Mouse (Mus musculus): ENCODE measurements around the gene Emsy. TPM values are rescaled to one million over a fixed set of nuclear protein-coding genes. Genes with fewer than 3 reads are reported as not detected.

The Emsy gene
- polyA plus RNA-seq, 1 experiment, result 46.9 TPM

DNA sequence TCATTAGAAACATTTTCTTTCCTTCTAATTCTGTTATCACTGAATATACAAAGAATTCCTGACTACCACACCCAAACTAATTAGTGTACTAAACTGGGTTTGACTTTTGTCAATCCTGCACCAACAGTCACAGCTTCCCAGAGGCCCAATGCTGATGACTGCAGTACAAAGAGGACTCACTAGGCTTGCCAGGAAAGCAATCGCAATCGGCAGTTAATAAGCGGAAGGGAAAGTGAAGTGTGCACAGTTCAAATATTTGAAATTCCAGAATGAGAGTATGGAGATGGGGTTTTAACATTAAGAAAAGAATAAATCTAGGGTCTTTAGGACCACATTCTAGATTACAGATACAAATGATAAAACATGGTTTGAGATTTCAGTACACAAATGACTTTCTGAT is 23.6 kb downstream of the Emsy start:
- Histone ChIP-seq H3K4me1 (ENCODE audit: control insufficient read depth, insufficient read depth, low read length) (no peaks in the 10 kb centered on the region), H3K27ac (ENCODE audit: insufficient read depth, low read length) (no peak overlapping the region), H3K4me3 (ENCODE audit: insufficient read depth, low read length) (no peak overlapping the region)
- TF ChIP-seq POLR2A (IDR thresholded peaks at IDR 0.05; ENCODE audit: extremely low read depth, insufficient read depth, low read length) (no peak), CTCF (IDR thresholded peaks at IDR 0.05; ENCODE audit: extremely low read depth, insufficient read depth, low read length) (no peak)

DNA sequence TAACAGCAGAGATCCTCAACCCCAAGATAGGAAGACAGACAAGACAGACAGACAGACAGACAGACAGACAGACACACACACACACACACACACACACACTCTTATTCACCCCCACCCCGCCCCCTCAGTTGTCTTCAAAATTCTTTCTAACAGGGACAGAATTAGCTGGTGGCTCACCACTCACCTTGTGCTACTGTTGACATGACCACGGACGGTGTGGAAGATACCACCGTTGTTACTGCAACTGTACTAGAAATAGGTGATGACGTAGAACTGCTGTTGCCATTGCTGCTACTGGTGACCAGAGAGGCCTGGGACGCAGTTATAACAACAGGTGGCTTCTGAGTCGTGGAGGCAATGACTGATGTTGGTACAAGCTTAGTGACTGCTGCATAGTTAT is 26.6 kb downstream of the Emsy start:
- H3K4me3 ChIP-seq (ENCODE audit: insufficient read depth, low read length), result no peak overlapping the region
- no peaks in the 10 kb centered on the region for H3K4me1 ChIP-seq (ENCODE audit: control insufficient read depth, insufficient read depth, low read length)
- TF ChIP-seq POLR2A (IDR thresholded peaks at IDR 0.05; ENCODE audit: extremely low read depth, insufficient read depth, low read length), result no peak
- no peak for TF ChIP-seq CTCF (IDR thresholded peaks at IDR 0.05; ENCODE audit: extremely low read depth, insufficient read depth, low read length)
- no peak overlapping the region for H3K27ac ChIP-seq (ENCODE audit: insufficient read depth, low read length)

DNA sequence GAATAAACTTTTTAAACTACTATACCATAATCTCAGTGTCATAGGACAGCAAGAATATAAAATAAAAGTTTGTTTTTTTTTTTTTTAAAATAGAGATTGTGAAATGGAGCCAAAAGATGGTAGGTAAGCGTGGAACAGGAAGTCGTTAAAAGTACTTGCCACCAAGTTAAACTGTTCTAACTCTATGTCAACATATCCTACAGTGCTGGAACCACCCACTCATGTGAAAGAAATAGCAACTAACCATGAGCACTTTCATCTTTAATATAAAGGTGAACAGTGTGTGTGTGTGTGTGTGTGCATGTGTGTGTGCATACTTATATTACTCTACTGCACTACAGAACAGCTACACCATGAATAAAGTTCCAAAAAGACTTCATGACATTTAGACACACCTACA is 38.8 kb downstream of the Emsy start:
- Histone ChIP-seq H3K4me3 (ENCODE audit: insufficient read depth, low read length) (no peak overlapping the region), H3K27ac (ENCODE audit: insufficient read depth, low read length) (no peak overlapping the region), H3K4me1 (ENCODE audit: control insufficient read depth, insufficient read depth, low read length) (no peaks in the 10 kb centered on the region)
- no peak for TF ChIP-seq POLR2A (IDR thresholded peaks at IDR 0.05; ENCODE audit: extremely low read depth, insufficient read depth, low read length)
- TF ChIP-seq CTCF (IDR thresholded peaks at IDR 0.05; ENCODE audit: extremely low read depth, insufficient read depth, low read length), result no peak

DNA sequence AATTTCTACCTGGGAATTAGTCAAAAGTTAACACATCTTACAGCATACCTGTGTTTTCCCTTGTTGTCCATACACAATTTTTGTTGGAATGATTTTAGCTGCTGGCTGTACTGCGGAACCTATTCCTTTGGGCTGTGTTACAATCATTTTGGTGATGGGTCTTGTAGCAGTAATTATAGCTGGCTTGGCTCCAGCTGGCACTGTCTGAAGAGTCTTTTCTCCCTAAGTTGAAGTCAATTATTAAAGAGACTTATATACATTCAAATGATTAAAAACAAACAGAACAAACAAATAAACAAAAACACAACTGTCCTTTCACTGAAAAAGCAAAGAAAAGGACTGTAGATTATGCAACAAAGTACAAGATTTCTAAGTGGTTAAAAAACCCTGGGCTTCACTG is 43.6 kb downstream of the Emsy start:
- TF ChIP-seq POLR2A (IDR thresholded peaks at IDR 0.05; ENCODE audit: extremely low read depth, insufficient read depth, low read length), result no peak
- no peak for TF ChIP-seq CTCF (IDR thresholded peaks at IDR 0.05; ENCODE audit: extremely low read depth, insufficient read depth, low read length)
- H3K27ac ChIP-seq (ENCODE audit: insufficient read depth, low read length), result no peak overlapping the region
- H3K4me3 ChIP-seq (ENCODE audit: insufficient read depth, low read length), result no peak overlapping the region
- no peaks in the 10 kb centered on the region for H3K4me1 ChIP-seq (ENCODE audit: control insufficient read depth, insufficient read depth, low read length)

DNA sequence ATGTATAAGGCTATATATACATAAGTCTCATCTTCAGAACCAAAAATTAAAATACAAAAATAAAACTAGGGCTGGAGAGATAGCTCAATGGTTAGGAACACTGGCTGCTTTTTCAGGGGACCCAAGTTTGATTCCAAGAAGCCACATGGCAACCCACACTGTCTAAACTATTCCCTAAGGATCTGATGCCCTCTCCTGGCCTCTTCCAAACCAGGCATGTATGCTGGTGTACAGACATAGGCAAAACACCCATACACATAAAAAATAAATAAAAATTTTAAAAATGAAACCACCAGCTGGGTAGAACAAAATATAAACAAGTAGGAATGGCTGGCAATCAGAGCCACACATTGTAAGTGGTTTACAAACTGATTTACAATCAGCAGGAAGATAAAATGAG is 48.1 kb downstream of the Emsy start:
- TF ChIP-seq POLR2A (IDR thresholded peaks at IDR 0.05; ENCODE audit: extremely low read depth, insufficient read depth, low read length), result no peak
- no peak for TF ChIP-seq CTCF (IDR thresholded peaks at IDR 0.05; ENCODE audit: extremely low read depth, insufficient read depth, low read length)
- Histone ChIP-seq H3K27ac (ENCODE audit: insufficient read depth, low read length) (no peak overlapping the region), H3K4me3 (ENCODE audit: insufficient read depth, low read length) (no peak overlapping the region), H3K4me1 (ENCODE audit: control insufficient read depth, insufficient read depth, low read length) (no peaks in the 10 kb centered on the region)

DNA sequence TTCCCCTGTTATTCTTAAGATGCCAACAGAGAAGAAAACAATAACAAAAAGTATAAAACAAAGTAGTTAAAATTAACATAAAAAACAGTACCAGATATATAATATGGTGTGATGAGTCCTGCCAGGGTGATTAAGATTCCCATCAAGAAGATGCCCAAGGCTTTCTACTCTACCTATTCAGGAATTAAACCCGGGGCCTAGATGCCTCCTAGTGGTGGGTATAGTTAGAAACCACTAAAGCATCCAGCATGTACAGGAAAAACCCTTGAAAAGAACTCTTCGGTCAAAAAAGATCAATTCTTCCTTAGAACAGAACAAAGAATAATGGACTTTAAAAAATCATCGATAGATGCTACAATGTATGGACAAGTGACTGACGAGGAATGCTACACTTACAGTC is 49.4 kb downstream of the Emsy start:
- no peak overlapping the region for H3K27ac ChIP-seq (ENCODE audit: insufficient read depth, low read length)
- no peaks in the 10 kb centered on the region for H3K4me1 ChIP-seq (ENCODE audit: control insufficient read depth, insufficient read depth, low read length)
- H3K4me3 ChIP-seq (ENCODE audit: insufficient read depth, low read length), result no peak overlapping the region
- TF ChIP-seq CTCF (IDR thresholded peaks at IDR 0.05; ENCODE audit: extremely low read depth, insufficient read depth, low read length) (0 out of 2 replicates have a peak, but pooled peaks have one; percentile 21), POLR2A (IDR thresholded peaks at IDR 0.05; ENCODE audit: extremely low read depth, insufficient read depth, low read length) (no peak)

DNA sequence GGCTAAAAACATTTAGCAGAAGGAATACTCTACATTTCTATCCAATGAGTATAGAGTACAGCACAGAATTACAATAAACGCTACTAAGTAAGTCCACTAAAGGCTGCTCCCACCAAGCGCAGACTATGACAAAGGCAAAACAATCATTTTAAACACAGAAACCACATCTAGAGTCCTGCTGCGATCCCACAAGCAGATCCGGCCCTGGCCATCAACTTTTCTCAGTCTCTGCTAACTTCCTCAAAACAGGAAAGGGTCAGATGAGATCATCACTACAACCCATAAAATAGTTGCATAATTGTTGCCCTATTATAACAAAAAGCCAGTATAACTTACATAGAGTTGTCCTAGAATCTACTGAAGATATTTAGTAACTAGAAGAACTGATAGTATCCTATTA is 54.9 kb downstream of the Emsy start:
- TF ChIP-seq POLR2A (IDR thresholded peaks at IDR 0.05; ENCODE audit: extremely low read depth, insufficient read depth, low read length) (no peak), CTCF (IDR thresholded peaks at IDR 0.05; ENCODE audit: extremely low read depth, insufficient read depth, low read length) (no peak)
- no peak overlapping the region for H3K4me3 ChIP-seq (ENCODE audit: insufficient read depth, low read length)
- H3K27ac ChIP-seq (ENCODE audit: insufficient read depth, low read length), result no peak overlapping the region
- no peaks in the 10 kb centered on the region for H3K4me1 ChIP-seq (ENCODE audit: control insufficient read depth, insufficient read depth, low read length)

DNA sequence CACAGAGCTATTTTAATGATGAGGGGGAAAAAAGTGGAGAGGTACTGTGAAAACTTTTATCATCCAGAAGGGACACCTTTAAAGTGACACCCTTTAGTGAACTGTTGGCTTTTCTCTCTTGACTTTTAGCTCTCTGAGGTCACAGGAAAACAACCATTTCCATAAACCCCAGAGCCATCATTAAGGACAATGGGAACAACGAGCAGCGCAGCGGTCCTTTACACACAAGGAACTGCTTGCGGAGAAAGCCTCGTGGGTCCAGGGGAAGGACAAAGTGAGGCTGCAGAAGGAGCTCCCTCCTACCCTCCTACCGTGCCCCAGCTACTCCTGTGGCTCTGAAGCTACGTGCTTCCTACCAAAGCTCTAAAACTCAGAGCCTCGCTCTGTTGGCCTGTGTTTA is 59.2 kb downstream of the Emsy start:
- no peak overlapping the region for H3K27ac ChIP-seq (ENCODE audit: insufficient read depth, low read length)
- TF ChIP-seq POLR2A (IDR thresholded peaks at IDR 0.05; ENCODE audit: extremely low read depth, insufficient read depth, low read length) (no peak), CTCF (IDR thresholded peaks at IDR 0.05; ENCODE audit: extremely low read depth, insufficient read depth, low read length) (no peak)
- peaks cover 1% of the 10 kb centered on the region for H3K4me1 ChIP-seq (ENCODE audit: control insufficient read depth, insufficient read depth, low read length)
- no peak overlapping the region for H3K4me3 ChIP-seq (ENCODE audit: insufficient read depth, low read length)

DNA sequence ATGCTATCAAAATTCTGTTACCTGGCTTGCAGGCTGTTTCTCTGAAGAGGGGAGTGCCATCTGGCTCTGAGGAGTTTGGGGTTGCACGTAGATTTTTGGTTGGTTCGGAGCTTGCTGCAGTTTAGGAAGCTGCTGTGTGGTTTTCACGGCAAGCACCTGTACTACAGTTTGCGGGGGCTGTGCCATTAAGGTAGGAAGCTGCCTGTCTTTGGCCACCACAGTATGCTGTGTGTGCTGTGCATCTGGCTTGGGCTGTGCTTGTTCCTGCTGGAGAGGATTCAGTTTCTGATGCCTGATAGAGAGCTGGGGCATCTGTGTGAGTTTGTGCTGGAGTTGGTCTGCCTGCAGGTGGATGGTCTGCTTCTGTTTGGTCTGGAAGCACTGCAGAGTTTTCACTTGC is 61.9 kb downstream of the Emsy start:
- TF ChIP-seq CTCF (IDR thresholded peaks at IDR 0.05; ENCODE audit: extremely low read depth, insufficient read depth, low read length) (no peak), POLR2A (IDR thresholded peaks at IDR 0.05; ENCODE audit: extremely low read depth, insufficient read depth, low read length) (no peak)
- Histone ChIP-seq H3K27ac (ENCODE audit: insufficient read depth, low read length) (no peak overlapping the region), H3K4me3 (ENCODE audit: insufficient read depth, low read length) (no peak overlapping the region), H3K4me1 (ENCODE audit: control insufficient read depth, insufficient read depth, low read length) (peaks cover 1% of the 10 kb centered on the region)

DNA sequence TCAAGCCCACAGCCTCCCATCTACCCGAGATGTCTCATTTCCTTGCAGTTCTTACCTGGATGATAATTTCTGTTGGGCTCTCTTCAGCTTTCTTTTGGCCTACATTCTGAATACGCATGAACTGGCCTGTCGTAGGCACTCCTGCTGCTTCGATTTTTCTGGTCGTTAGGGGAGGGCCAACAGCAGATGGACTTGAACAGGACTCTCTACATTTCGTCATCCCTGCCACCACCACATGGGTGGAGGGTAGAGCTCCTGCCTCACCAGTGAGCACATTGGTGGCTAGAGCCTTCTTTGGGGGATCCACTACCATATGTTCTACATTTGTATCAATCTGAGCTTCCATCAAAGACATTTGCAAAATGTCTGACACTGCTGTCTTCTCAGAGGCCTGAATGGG is 63.3 kb downstream of the Emsy start:
- TF ChIP-seq CTCF (IDR thresholded peaks at IDR 0.05; ENCODE audit: extremely low read depth, insufficient read depth, low read length) (no peak), POLR2A (IDR thresholded peaks at IDR 0.05; ENCODE audit: extremely low read depth, insufficient read depth, low read length) (no peak)
- H3K4me1 ChIP-seq (ENCODE audit: control insufficient read depth, insufficient read depth, low read length), result peaks cover 1% of the 10 kb centered on the region
- H3K27ac ChIP-seq (ENCODE audit: insufficient read depth, low read length), result no peak overlapping the region
- no peak overlapping the region for H3K4me3 ChIP-seq (ENCODE audit: insufficient read depth, low read length)

DNA sequence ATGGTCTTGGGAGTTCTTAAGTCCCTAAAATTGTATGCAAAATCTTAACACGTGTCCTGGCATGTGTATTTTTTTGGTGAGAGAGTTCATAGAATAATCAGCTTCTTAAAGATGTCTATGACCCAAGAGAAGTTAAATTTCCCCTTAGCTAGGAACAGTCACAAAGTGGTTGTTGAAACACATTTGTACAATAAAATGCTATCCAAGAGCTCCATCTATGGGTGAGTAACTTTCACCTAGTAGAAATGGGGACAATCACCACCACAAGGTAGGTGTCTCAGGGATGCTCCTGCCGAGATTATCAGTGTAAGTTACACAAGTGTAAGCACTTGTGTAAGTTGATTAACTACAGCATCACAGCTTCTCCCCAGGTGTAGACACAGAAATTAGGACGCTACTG is 67.6 kb downstream of the Emsy start:
- peaks cover 1% of the 10 kb centered on the region for H3K4me1 ChIP-seq (ENCODE audit: control insufficient read depth, insufficient read depth, low read length)
- TF ChIP-seq CTCF (IDR thresholded peaks at IDR 0.05; ENCODE audit: extremely low read depth, insufficient read depth, low read length), result 0 out of 2 replicates have a peak, but pooled peaks have one; percentile 6
- no peak for TF ChIP-seq POLR2A (IDR thresholded peaks at IDR 0.05; ENCODE audit: extremely low read depth, insufficient read depth, low read length)
- no peak overlapping the region for H3K27ac ChIP-seq (ENCODE audit: insufficient read depth, low read length)
- no peak overlapping the region for H3K4me3 ChIP-seq (ENCODE audit: insufficient read depth, low read length)
